Mouse (Mus musculus) liver, embryonic 15.5 days (tissue): ENCODE data around the gene P2rx6. TPM values are rescaled to one million over a fixed set of nuclear protein-coding genes. Genes with fewer than 3 reads are reported as not detected.

Experiments
- polyA plus RNA-seq: library from polyadenylated mRNA; unstranded; fragments of >200 nt; fragmentation: Nextera tagmentation; extraction: Ambion mirVana; gene quantifications from 2 replicates; pipeline ENCODE4 v1.2.1, GENCODE M21; 2015

P2rx6 gene
- polyA plus RNA-seq, 1 experiment from 2014 or later, result 0.14 TPM

Other genes starting within 250 kb of the P2rx6 start
- 194 and 213 TPM in 2 replicates for gene Serpind1, start 230.5 kb upstream of the P2rx6 start, polyA plus RNA-seq
- gene Snap29, start 155.9 kb upstream of the P2rx6 start, polyA plus RNA-seq, result 8.8 and 9.2 TPM in 2 replicates
- gene Pi4ka, start 155.6 kb upstream of the P2rx6 start, polyA plus RNA-seq, result 12.0 and 13.4 TPM in 2 replicates
- 28.2 and 29.3 TPM in 2 replicates for gene Crkl, start 109.9 kb upstream of the P2rx6 start, polyA plus RNA-seq
- 2.3 and 3.4 TPM in 2 replicates for gene Aifm3, start 72.3 kb upstream of the P2rx6 start, polyA plus RNA-seq
- gene Lztr1, start 53.2 kb upstream of the P2rx6 start, polyA plus RNA-seq, result 20.7 and 21.0 TPM in 2 replicates
- gene Thap7, start 30.7 kb upstream of the P2rx6 start, polyA plus RNA-seq, result 21.4 and 23.7 TPM in 2 replicates
- gene Lrrc74b, start 638 bp upstream of the P2rx6 start, polyA plus RNA-seq, result not detected in 2 replicates
- gene Slc7a4, start 21.3 kb downstream of the P2rx6 start, polyA plus RNA-seq, result 1.9 and 2.4 TPM in 2 replicates
- 14.0 and 14.3 TPM in 2 replicates for gene Smpd4, start 57.5 kb downstream of the P2rx6 start, polyA plus RNA-seq
- gene Ccdc74a, start 84.6 kb downstream of the P2rx6 start, polyA plus RNA-seq, result 2.0 and 2.5 TPM in 2 replicates
- 15.9 and 17.1 TPM in 2 replicates for gene Med15, start 171.0 kb downstream of the P2rx6 start, polyA plus RNA-seq
- 13.0 and 14.3 TPM in 2 replicates for gene Klhl22, start 197.7 kb downstream of the P2rx6 start, polyA plus RNA-seq
- 1.0 and 1.8 TPM in 2 replicates for gene Scarf2, start 235.4 kb downstream of the P2rx6 start, polyA plus RNA-seq